Mouse (Mus musculus) left cerebral cortex, postnatal 25 days (tissue): ENCODE measurements around the gene Anapc2. TPM values are rescaled to one million over a fixed set of nuclear protein-coding genes. Genes with fewer than 3 reads are reported as not detected.

Experiments used
- DNase-seq, 2 experiments: peaks; one replicate each; pipeline ENCODE4 v3.0.0; 2022; ENCODE audit warnings: low spot score in 2 of 2, mixed read lengths in 1 of 2
- intact Hi-C: fragments of 180-260 bp; cut with DNase I; formaldehyde crosslinking; loops from one replicate; pipeline ENCODE4 v1.15.1; 2025
- total RNA-seq, 2 experiments: library from RNA; stranded (reverse); gene quantifications; 2 replicates each; pipeline ENCODE4 v1.2.3; 2021

Gene Anapc2
- total RNA-seq, 2 experiments from 2014 or later: 73.0 to 77.2 TPM

- DNase-seq: peak in 1 of 2 experiments; percentile 40
- intact Hi-C loops: no loop called here
Observed at GRCm38 (mm10) chr2:25328440-25328839, 56.2 kb downstream of the Anapc2 start.

GRCm38 (mm10) chr2:25331470-25331869 is 59.2 kb downstream of the Anapc2 start:
- intact Hi-C loops: no loop called here
- no peak for DNase-seq

- intact Hi-C loops: loop anchor here (1.0 kb wide), 1 partner anchor 60 kb away; the partner anchor contains the start of genes Anapc2 and Ssna1
- DNase-seq: peak; percentile 99 to 100
Observed at GRCm38 (mm10) chr2:25332286-25333160, 60.2 kb downstream of the Anapc2 start, which contains the start of gene Man1b1. TSS of gene Man1b1 (plus strand) at chr2:25332338.

- intact Hi-C loops: no loop called here
- no peak for DNase-seq
Observed at GRCm38 (mm10) chr2:25333569-25333968, 61.3 kb downstream of the Anapc2 start.

Other genes with a start within 250 kb of the Anapc2 start
- gene Nsmf, start 218.1 kb upstream of the Anapc2 start, total RNA-seq: 100 to 1,000 TPM; 472 to 481 TPM
- not detected for gene Entpd8, start 192.2 kb upstream of the Anapc2 start, total RNA-seq
- gene Noxa1, start 177.3 kb upstream of the Anapc2 start, total RNA-seq: not detected
- gene Nrarp, start 91.7 kb upstream of the Anapc2 start, total RNA-seq: 10 to 100 TPM; 21.7 to 30.7 TPM
- gene Tor4a, start 75.6 kb upstream of the Anapc2 start, total RNA-seq: 1 to 10 TPM; 1.9 to 2.3 TPM
- gene Nelfb, start 61.0 kb upstream of the Anapc2 start, total RNA-seq: 10 to 100 TPM; 50.8 to 51.8 TPM
- gene Stpg3, start 57.8 kb upstream of the Anapc2 start, total RNA-seq: under 1 TPM in 1 of 2 experiments, not detected in 1; 0.23 TPM
- not detected for gene Fam166a, start 53.7 kb upstream of the Anapc2 start, total RNA-seq
- gene Tubb4b, start 47.8 kb upstream of the Anapc2 start, total RNA-seq: 100 to 1,000 TPM; 376 to 398 TPM
- gene Slc34a3, start 38.1 kb upstream of the Anapc2 start, total RNA-seq: not detected
- gene Rnf224, start 35.7 kb upstream of the Anapc2 start, total RNA-seq: not detected
- gene Rnf208, start 30.2 kb upstream of the Anapc2 start, total RNA-seq: 100 to 1,000 TPM; 243 to 256 TPM
- not detected for gene Cysrt1, start 30.0 kb upstream of the Anapc2 start, total RNA-seq
- gene AL732309.1, start 25.6 kb upstream of the Anapc2 start, total RNA-seq: 1 to 10 TPM; 1.6 to 2.9 TPM
- gene Tmem203, start 17.0 kb upstream of the Anapc2 start, total RNA-seq: 10 to 100 TPM; 32.8 to 37.3 TPM
- 10 to 100 TPM; 14.4 to 15.5 TPM for gene Tprn, start 9.9 kb upstream of the Anapc2 start, total RNA-seq
- 10 to 100 TPM; 67.2 to 69.6 TPM for gene Ssna1, start within 50 bp of the Anapc2 start, total RNA-seq
- gene Tmem210, start 15.7 kb downstream of the Anapc2 start, total RNA-seq: not detected
- not detected for gene Lrrc26, start 17.4 kb downstream of the Anapc2 start, total RNA-seq
- 100 to 1,000 TPM; 435 to 455 TPM for gene Grin1, start 46.7 kb downstream of the Anapc2 start, total RNA-seq
- 10 to 100 TPM; 55.0 to 59.5 TPM for gene Man1b1, start 59.9 kb downstream of the Anapc2 start, total RNA-seq
- 10 to 100 TPM; 28.2 to 33.2 TPM for gene Dpp7, start 83.9 kb downstream of the Anapc2 start, total RNA-seq
- gene Uap1l1, start 93.2 kb downstream of the Anapc2 start, total RNA-seq: 10 to 100 TPM; 11.3 to 14.0 TPM
- gene Sapcd2, start 99.8 kb downstream of the Anapc2 start, total RNA-seq: 1 to 10 TPM; 1.9 to 2.5 TPM
- 10 to 100 TPM; 11.7 to 13.2 TPM for gene Entpd2, start 123.4 kb downstream of the Anapc2 start, total RNA-seq
- gene Npdc1, start 126.9 kb downstream of the Anapc2 start, total RNA-seq: 100 to 1,000 TPM; 331 to 339 TPM
- under 1 TPM; 0.32 to 0.37 TPM for gene Fut7, start 150.8 kb downstream of the Anapc2 start, total RNA-seq
- gene Abca2, start 156.2 kb downstream of the Anapc2 start, total RNA-seq: 100 to 1,000 TPM; 154 to 165 TPM
- gene Clic3, start 184.4 kb downstream of the Anapc2 start, total RNA-seq: under 1 TPM in 1 of 2 experiments, not detected in 1; 0.69 TPM
- 10 to 100 TPM; 68.6 to 81.0 TPM for gene Paxx, start 188.6 kb downstream of the Anapc2 start, total RNA-seq
- gene Ptgds, start 197.6 kb downstream of the Anapc2 start, total RNA-seq: 1,000 to 10,000 TPM; 1,926 to 2,241 TPM
- not detected for gene Lcn12, start 221.4 kb downstream of the Anapc2 start, total RNA-seq
- gene Fbxw5, start 228.3 kb downstream of the Anapc2 start, total RNA-seq: 100 to 1,000 TPM; 112 to 127 TPM
- 1 to 10 TPM; 1.1 to 1.7 TPM for gene C8g, start 229.2 kb downstream of the Anapc2 start, total RNA-seq